Mouse (Mus musculus): Measurements from ENCODE around the gene Zfp319.

DNA sequence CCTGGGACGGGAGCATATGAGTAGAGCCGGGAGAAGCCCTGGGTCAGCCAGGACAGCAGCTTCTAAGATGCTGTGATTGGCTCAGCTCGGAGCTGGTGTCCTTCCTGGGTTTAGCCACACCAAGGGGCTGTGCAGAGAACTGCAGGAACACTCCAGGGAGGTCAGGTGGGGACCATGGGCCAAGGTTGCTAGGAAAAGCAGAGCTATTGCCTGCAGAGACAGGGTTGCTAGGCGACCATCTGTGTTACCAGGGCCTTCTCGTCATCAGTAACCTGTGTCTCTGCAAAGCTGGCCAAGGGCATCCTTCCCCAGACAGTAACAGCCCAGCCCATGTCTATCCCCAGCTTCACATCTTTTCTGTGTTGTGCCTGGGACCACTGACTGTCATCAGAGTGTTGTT, 50.3 kb downstream of the Zfp319 start:
- no peak for TF ChIP-seq POLR2A (IDR thresholded peaks at IDR 0.05; ENCODE audit: borderline replicate concordance, low read depth, low read length)
- TF ChIP-seq CTCF (IDR thresholded peaks at IDR 0.05; ENCODE audit: low read depth, low read length): no peak

Data from bone marrow macrophage, adult 2 months (primary cell).